Mouse (Mus musculus): ENCODE data around the gene Vamp3.

DNA sequence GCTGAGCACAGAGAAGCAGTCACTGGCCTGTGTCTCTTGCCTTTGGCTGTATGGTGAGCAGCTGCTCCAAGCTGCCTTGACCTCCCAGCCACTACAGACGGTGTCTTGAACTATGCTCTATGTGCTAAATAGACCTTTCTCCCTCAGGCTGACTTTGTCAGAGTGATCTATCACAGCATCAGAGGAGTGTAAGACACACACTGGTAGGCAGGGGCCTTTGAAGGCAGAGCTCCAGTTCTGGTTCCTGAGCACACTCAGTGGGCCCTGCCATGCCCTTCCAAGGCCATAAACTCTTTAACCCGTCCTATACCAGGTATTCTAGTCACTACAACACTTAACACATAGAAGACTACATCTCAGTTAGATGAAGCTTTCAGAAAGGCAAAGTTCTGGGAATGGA lies 23.6 kb upstream of the Vamp3 start:
- TF ChIP-seq CTCF (conservative IDR thresholded peaks at IDR 0.05; ENCODE audit: insufficient read depth, insufficient read length, low read depth, low read length) (no peak), POLR2A (IDR thresholded peaks at IDR 0.05; ENCODE audit: low read depth, low read length) (no peak)
